Mouse (Mus musculus): ENCODE results near the gene Klhl1.

Gene Klhl1

GRCm38 (mm10) chr14:96518954-96519682 lies at the start of gene Klhl1:
Gene Klhl1, minus strand, starts transcription at chr14:96519102.
- no peak for DNase-seq (ENCODE audit: low spot score in 2 of 2)

GRCm38 (mm10) chr14:96553668-96554067 lies 34.8 kb upstream of the Klhl1 start:
- DNase-seq (ENCODE audit: low spot score in 2 of 2), result no peak

- no peak for DNase-seq (ENCODE audit: low spot score in 2 of 2)
These were observed 550 bp downstream of the Klhl1 start for GRCm38 (mm10) chr14:96518151-96518953.

- DNase-seq (ENCODE audit: low spot score in 2 of 2), result no peak
These were observed 1.2 kb downstream of the Klhl1 start for GRCm38 (mm10) chr14:96517727-96518126.

GRCm38 (mm10) chr14:96499936-96500335 lies 19.0 kb downstream of the Klhl1 start:
- no peak for DNase-seq (ENCODE audit: low spot score in 2 of 2)

- no peak for DNase-seq (ENCODE audit: low spot score in 2 of 2)
These were observed 47.1 kb downstream of the Klhl1 start for GRCm38 (mm10) chr14:96471812-96472211.

GRCm38 (mm10) chr14:96471336-96471735 lies 47.6 kb downstream of the Klhl1 start:
- DNase-seq (ENCODE audit: low spot score in 2 of 2), result no peak

GRCm38 (mm10) chr14:96461756-96462155 lies 57.1 kb downstream of the Klhl1 start:
- no peak for DNase-seq (ENCODE audit: low spot score in 2 of 2)

- DNase-seq (ENCODE audit: low spot score in 2 of 2), result no peak
These were observed 126.7 kb downstream of the Klhl1 start for GRCm38 (mm10) chr14:96392032-96392737.

- no peak for DNase-seq (ENCODE audit: low spot score in 2 of 2)
These were observed 156.2 kb downstream of the Klhl1 start for GRCm38 (mm10) chr14:96362727-96363126.

GRCm38 (mm10) chr14:96348220-96348619 lies 170.7 kb downstream of the Klhl1 start:
- DNase-seq (ENCODE audit: low spot score in 2 of 2), result no peak

- DNase-seq (ENCODE audit: low spot score in 2 of 2), result no peak
These were observed 187.8 kb downstream of the Klhl1 start for GRCm38 (mm10) chr14:96331069-96331468.

- no peak for DNase-seq (ENCODE audit: low spot score in 2 of 2)
These were observed 301.0 kb downstream of the Klhl1 start for GRCm38 (mm10) chr14:96217805-96218441.

- peak in 1 of 2 experiments; percentile 8 for DNase-seq (ENCODE audit: low spot score in 2 of 2)
These were observed 324.1 kb downstream of the Klhl1 start for GRCm38 (mm10) chr14:96194795-96195194.

GRCm38 (mm10) chr14:96174546-96174945 lies 344.4 kb downstream of the Klhl1 start:
- no peak for DNase-seq (ENCODE audit: low spot score in 2 of 2)

GRCm38 (mm10) chr14:96143137-96143536 lies 375.8 kb downstream of the Klhl1 start:
- DNase-seq (ENCODE audit: low spot score in 2 of 2), result no peak

GRCm38 (mm10) chr14:96140246-96140645 lies 378.7 kb downstream of the Klhl1 start:
- DNase-seq (ENCODE audit: low spot score in 2 of 2), result no peak

- no peak for DNase-seq (ENCODE audit: low spot score in 2 of 2)
These were observed 411.5 kb downstream of the Klhl1 start for GRCm38 (mm10) chr14:96107396-96107795.

- no peak for DNase-seq (ENCODE audit: low spot score in 2 of 2)
These were observed 437.2 kb downstream of the Klhl1 start for GRCm38 (mm10) chr14:96081681-96082207.

- no peak for DNase-seq (ENCODE audit: low spot score in 2 of 2)
These were observed 453.0 kb downstream of the Klhl1 start for GRCm38 (mm10) chr14:96065884-96066283.

All from urinary bladder, adult 18-20 months (tissue).